Mouse (Mus musculus) CH12.LX (cell line): Measurements from ENCODE around the gene Sphk1. TPM values are rescaled to one million over a fixed set of nuclear protein-coding genes. Genes with fewer than 3 reads are reported as not detected.

ENCODE experiments used
- DNase-seq: peaks from one replicate; pipeline ENCODE4 v3.0.0-alpha.2; 2013; ENCODE audit errors: extremely low read depth
- H3K27ac ChIP-seq: 2 replicates; pipeline ENCODE4 v1.5.1; 2012; ENCODE audit warnings: low read depth, mild to moderate bottlenecking, control low read depth, moderate library complexity; ENCODE audit not compliant: insufficient read depth
- H3K27me3 ChIP-seq: replicated peaks from 2 replicates; pipeline ENCODE3; 2012; ENCODE audit warnings: inconsistent platforms
- H3K36me3 ChIP-seq, 2 experiments: replicated peaks in 1 of 2; 2 replicates each; pipeline versions ENCODE3 to v1.6.1; 2012; ENCODE audit warnings: inconsistent platforms in 1 of 2, low read length in 1 of 2, mild to moderate bottlenecking in 1 of 2, mixed read lengths in 1 of 2, moderate library complexity in 1 of 2; ENCODE audit not compliant: control insufficient read depth in 1 of 2, insufficient read depth in 1 of 2
- H3K4me1 ChIP-seq, 2 experiments: 2 replicates each; pipeline ENCODE4 v1.6.1; 2012; ENCODE audit warnings: inconsistent platforms in 1 of 2, moderate library complexity in 1 of 2; ENCODE audit not compliant: insufficient read depth in 2 of 2, control insufficient read depth in 1 of 2
- H3K4me2 ChIP-seq: 2 replicates; pipeline ENCODE4 v1.6.1; 2012; ENCODE audit warnings: low read depth, mild to moderate bottlenecking, control low read depth; ENCODE audit not compliant: poor library complexity, insufficient read depth, severe bottlenecking
- H3K4me3 ChIP-seq, 3 experiments: fragments of 150-350 bp in 1 of 3; sonication (generic) in 1 of 3; replicated peaks in 1 of 3; 2 replicates each; pipeline versions ENCODE3 to v1.5.1; 2011 to 2012; ENCODE audit warnings: low read depth in 2 of 3, low read length in 2 of 3, mild to moderate bottlenecking in 2 of 3, moderate library complexity in 2 of 3, control low read depth in 1 of 3, improper control_type of control experiment in 1 of 3, inconsistent platforms in 1 of 3, mixed read lengths in 1 of 3; ENCODE audit not compliant: poor library complexity in 1 of 3
- H3K79me2 ChIP-seq: replicated peaks from 2 replicates; pipeline ENCODE4 v1.6.1; 2012; ENCODE audit warnings: mild to moderate bottlenecking, moderate library complexity; ENCODE audit not compliant: control insufficient read depth, poor library complexity, insufficient read depth, severe bottlenecking; ENCODE audit errors: extremely low read depth
- H3K9ac ChIP-seq: 2 replicates; pipeline ENCODE4 v1.6.1; 2012; ENCODE audit warnings: low read depth, mild to moderate bottlenecking, control low read depth, moderate library complexity; ENCODE audit not compliant: insufficient read depth
- H3K9me3 ChIP-seq: replicated peaks from 2 replicates; pipeline ENCODE3; 2012; ENCODE audit warnings: low read length, inconsistent platforms, mixed read lengths
- CTCF ChIP-seq, 2 experiments: IDR thresholded peaks in 1 of 2; conservative IDR thresholded peaks in 1 of 2; 2 replicates each; pipeline ENCODE4 v1.5.1; 2011 to 2012; ENCODE audit warnings: low read depth in 2 of 2, low read length in 2 of 2, improper control_type of control experiment in 1 of 2, inconsistent platforms in 1 of 2, mild to moderate bottlenecking in 1 of 2, moderate library complexity in 1 of 2
- ELF1 ChIP-seq: IDR thresholded peaks from 2 replicates; pipeline ENCODE4 v1.6.1; 2014; ENCODE audit warnings: low read depth, mild to moderate bottlenecking, inconsistent platforms, low read length, improper control_type of control experiment
- ETS1 ChIP-seq: conservative IDR thresholded peaks from 2 replicates; pipeline ENCODE4 v1.6.1; 2012; ENCODE audit warnings: low read depth, mild to moderate bottlenecking, inconsistent platforms, low read length, improper control_type of control experiment, moderate library complexity
- GABPA ChIP-seq: IDR thresholded peaks from 2 replicates; pipeline ENCODE4 v1.6.1; 2012; ENCODE audit warnings: low read depth, low read length, improper control_type of control experiment, inconsistent platforms; ENCODE audit not compliant: insufficient replicate concordance
- HCFC1 ChIP-seq: IDR thresholded peaks from 2 replicates; pipeline ENCODE4 v1.6.1; 2012; ENCODE audit warnings: low read depth, mild to moderate bottlenecking, inconsistent platforms, low read length, improper control_type of control experiment
- JUND ChIP-seq: conservative IDR thresholded peaks from 2 replicates; pipeline ENCODE4 v1.6.1; 2011; ENCODE audit warnings: low read depth, low read length, improper control_type of control experiment
- KAT2A ChIP-seq: IDR thresholded peaks from 2 replicates; pipeline ENCODE4 v1.6.1; 2012; ENCODE audit warnings: low read length, improper control_type of control experiment, inconsistent platforms; ENCODE audit not compliant: insufficient replicate concordance
- MAZ ChIP-seq: IDR thresholded peaks from 2 replicates; pipeline ENCODE4 v1.6.1; 2012; ENCODE audit warnings: low read depth, mild to moderate bottlenecking, inconsistent platforms, low read length, improper control_type of control experiment, moderate library complexity
- NRF1 ChIP-seq: IDR thresholded peaks from 2 replicates; pipeline ENCODE4 v1.6.1; 2014; ENCODE audit warnings: low read depth, mild to moderate bottlenecking, inconsistent platforms, low read length, improper control_type of control experiment, moderate library complexity
- RAD21 ChIP-seq: IDR thresholded peaks from 2 replicates; pipeline ENCODE4 v1.6.1; 2011; ENCODE audit warnings: low read depth, mild to moderate bottlenecking, low read length, improper control_type of control experiment, moderate library complexity
- RCOR1 ChIP-seq: conservative IDR thresholded peaks from 2 replicates; pipeline ENCODE4 v1.6.1; 2012; ENCODE audit warnings: low read depth, mild to moderate bottlenecking, inconsistent platforms, low read length, improper control_type of control experiment
- SIN3A ChIP-seq: IDR thresholded peaks from 2 replicates; pipeline ENCODE4 v1.6.1; 2012; ENCODE audit warnings: low read length, improper control_type of control experiment, inconsistent platforms
- SMC3 ChIP-seq: IDR thresholded peaks from 2 replicates; pipeline ENCODE4 v1.6.1; 2011; ENCODE audit warnings: low read depth, low read length, improper control_type of control experiment
- TBP ChIP-seq: conservative IDR thresholded peaks from 2 replicates; pipeline ENCODE4 v1.6.1; 2011; ENCODE audit warnings: low read depth, low read length, improper control_type of control experiment
- TCF12 ChIP-seq: IDR thresholded peaks from 2 replicates; pipeline ENCODE4 v1.6.1; 2014; ENCODE audit warnings: low read depth, mild to moderate bottlenecking, inconsistent platforms, low read length, improper control_type of control experiment
- UBTF ChIP-seq: IDR thresholded peaks from 2 replicates; pipeline ENCODE4 v1.6.1; 2012; ENCODE audit warnings: low read depth, mild to moderate bottlenecking, inconsistent platforms, low read length, improper control_type of control experiment, moderate library complexity
- USF1 ChIP-seq: IDR thresholded peaks from 2 replicates; pipeline ENCODE4 v1.6.1; 2014; ENCODE audit warnings: low read depth, mild to moderate bottlenecking, inconsistent platforms, low read length, improper control_type of control experiment
- ZC3H11A ChIP-seq: IDR thresholded peaks from 2 replicates; pipeline ENCODE4 v1.6.1; 2012; ENCODE audit warnings: low read depth, mild to moderate bottlenecking, inconsistent platforms, low read length, improper control_type of control experiment
- ZKSCAN1 ChIP-seq: IDR thresholded peaks from 2 replicates; pipeline ENCODE4 v1.6.1; 2012; ENCODE audit warnings: low read depth, inconsistent platforms, low read length, improper control_type of control experiment, borderline replicate concordance
- ZMIZ1 ChIP-seq: IDR thresholded peaks from 2 replicates; pipeline ENCODE4 v1.6.1; 2012; ENCODE audit warnings: low read depth, mild to moderate bottlenecking, inconsistent platforms, low read length, improper control_type of control experiment
- ZNF384 ChIP-seq: IDR thresholded peaks from 2 replicates; pipeline ENCODE4 v1.6.1; 2012; ENCODE audit warnings: low read depth, low read length, improper control_type of control experiment, inconsistent platforms
- dilution Hi-C: fragments of 300-500 bp; cut with MboI; formaldehyde crosslinking; loops from 2 replicates; pipeline ENCODE4 v1.14.3; 2020; ENCODE audit warnings: low sequenced_read_pairs; ENCODE audit not compliant: extremely low pct_unique_long_range_greater_than_20kb, extremely low pct_ligation_motif_present
- in situ Hi-C: fragments of 300-500 bp; cut with MboI; formaldehyde crosslinking; loops from 3 replicates; pipeline ENCODE4 v1.14.3; 2019; ENCODE audit warnings: low sequenced_read_pairs, low pct_ligation_motif_present, low pct_unique_long_range_greater_than_20kb, mixed read lengths
- polyA plus RNA-seq: library from polyadenylated mRNA; unstranded; fragments of >175 nt; gene quantifications from 2 replicates; pipeline ENCODE4 v1.2.1, GENCODE M21; 2012; ENCODE audit warnings: low read depth; ENCODE audit not compliant: insufficient read length
- total RNA-seq, 2 experiments: library from RNA; depleted of rRNA; stranded (reverse); fragments of 300-350 nt in 1 of 2; fragments of >200 nt in 1 of 2; gene quantifications; 2 replicates each; pipeline ENCODE4 v1.2.3; 2012 to 2014

Sphk1 gene
- total and polyA plus RNA-seq, 3 experiments = 0.50 to 2.1 (median 0.89) TPM

- TF ChIP-seq GABPA (no peak), CTCF (conservative IDR thresholded peaks at IDR 0.05 in 1 of 2, IDR thresholded peaks at IDR 0.05 in 1 of 2; ENCODE audit: low read depth in 2 of 2, low read length in 2 of 2) (peak; percentile 83 to 90), ZMIZ1 (no peak), ZKSCAN1 (no peak), RAD21 (peak; percentile 72), SMC3 (peak; percentile 74), TCF12 (no peak)
- in situ Hi-C loops (no loop called here), dilution Hi-C loops (no loop called here)
- Histone ChIP-seq H3K4me3 (no peak overlapping the region), H3K79me2 (no peaks in the 10 kb centered on the region), H3K9ac (no peak overlapping the region), H3K27me3 (no peaks in the 10 kb centered on the region), H3K4me1 (no peaks in the 10 kb centered on the region), H3K4me2 (no peak overlapping the region), H3K9me3 (no peaks in the 10 kb centered on the region), H3K27ac (no peak overlapping the region), H3K36me3 (peaks cover 98 to 99% of the 10 kb centered on the region in 2 experiments)
- DNase-seq = peak; percentile 57
Observed at GRCm38 (mm10) chr11:116543110-116543509, 12.4 kb downstream of the Sphk1 start.

- H3K4me1 ChIP-seq = peaks cover 0 to 14% of the 10 kb centered on the region in 2 experiments; a peak in 2 of 4 replicates
- H3K4me2 ChIP-seq = no peak overlapping the region
- TF ChIP-seq RCOR1 (no peak), ETS1 (no peak), MAZ (no peak), ZC3H11A (no peak), NRF1 (no peak), UBTF (no peak), ZNF384 (no peak), ZKSCAN1 (no peak), JUND (no peak), GABPA (no peak), ZMIZ1 (no peak), HCFC1 (no peak), TBP (no peak), TCF12 (no peak), SIN3A (no peak), USF1 (no peak), KAT2A (no peak), ELF1 (no peak)
- DNase-seq = no peak
- dilution Hi-C loops (no loop called here), in situ Hi-C loops (no loop called here)
- no peak overlapping the region for H3K9ac ChIP-seq
- H3K9me3 ChIP-seq = no peaks in the 10 kb centered on the region
- no peaks in the 10 kb centered on the region for H3K79me2 ChIP-seq
- H3K27me3 ChIP-seq = no peaks in the 10 kb centered on the region
- no peak overlapping the region for H3K27ac ChIP-seq
- peaks cover 61 to 83% of the 10 kb centered on the region in 2 experiments for H3K36me3 ChIP-seq
- H3K4me3 ChIP-seq = no peak overlapping the region
Observed at GRCm38 (mm10) chr11:116547296-116548060, 16.8 kb downstream of the Sphk1 start.
